Mouse (Mus musculus): ENCODE results near the gene Mrpl18. TPM values are rescaled to one million over a fixed set of nuclear protein-coding genes. Genes with fewer than 3 reads are reported as not detected.
"Not testable (repeated sequence)": the region's sequence is repeated elsewhere in the genome, so short reads cannot be mapped to it uniquely, and the experiment has no call there.

Mrpl18 gene
- 199 and 207 TPM in 2 replicates for polyA plus RNA-seq (2016; fragmentation: Nextera tagmentation; extraction: Ambion mirVana)

DNA sequence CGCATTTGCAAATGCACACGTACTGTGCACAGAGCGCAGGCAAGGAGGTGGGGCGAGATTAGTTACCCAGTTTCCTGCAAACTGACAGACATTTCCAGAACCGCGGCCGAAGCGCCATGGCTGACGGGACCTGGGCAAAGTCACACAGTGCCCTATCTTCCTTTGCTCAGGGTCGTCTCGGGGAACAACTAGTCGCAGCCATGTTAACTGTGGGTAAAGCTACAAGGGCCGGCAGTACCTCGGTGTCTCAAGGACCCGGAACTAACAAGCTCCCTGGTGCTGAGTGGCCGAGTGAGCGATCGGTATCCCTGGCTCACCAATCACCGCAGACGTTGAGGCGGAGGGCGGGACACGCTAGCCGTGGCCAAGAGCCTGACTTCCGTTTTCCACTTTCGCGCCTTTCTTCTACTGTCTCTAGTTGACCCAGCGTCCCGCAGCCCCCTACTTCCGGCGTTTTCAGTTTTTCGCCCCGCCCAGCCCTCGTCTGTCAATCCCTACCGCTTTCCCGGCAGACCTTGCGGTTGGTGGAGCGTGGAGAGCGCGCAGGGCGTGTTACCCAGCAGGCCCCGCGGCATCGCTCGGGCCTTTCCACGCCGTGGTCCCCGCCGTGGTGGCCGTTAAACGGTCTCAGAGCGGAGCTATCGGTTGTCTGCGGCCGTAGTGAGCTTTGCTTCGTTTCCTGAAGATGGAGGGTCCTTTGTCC, at the start of gene Mrpl18:
Mrpl18 (minus strand) TSS at position 465 of the 703 bp plus-strand sequence.
- Histone ChIP-seq H3K4me1 (peaks cover 17% of the 10 kb centered on the region), H3K36me3 (replicated peaks) (peaks cover 74% of the 10 kb centered on the region), H3K27me3 (ENCODE audit: poor library complexity, severe bottlenecking) (no peaks in the 10 kb centered on the region), H3K27ac (peak within 1 kb of the TSS; percentile 96), H3K4me3 (peak within 1 kb of the TSS; percentile 80), H3K9me3 (no peaks in the 10 kb centered on the region)
- under 1% methylated on average over 56 of the region's 56 CpGs for WGBS
- peak; percentile 100 for DNase-seq (ENCODE audit: extremely low spot score, low spot score)

DNA sequence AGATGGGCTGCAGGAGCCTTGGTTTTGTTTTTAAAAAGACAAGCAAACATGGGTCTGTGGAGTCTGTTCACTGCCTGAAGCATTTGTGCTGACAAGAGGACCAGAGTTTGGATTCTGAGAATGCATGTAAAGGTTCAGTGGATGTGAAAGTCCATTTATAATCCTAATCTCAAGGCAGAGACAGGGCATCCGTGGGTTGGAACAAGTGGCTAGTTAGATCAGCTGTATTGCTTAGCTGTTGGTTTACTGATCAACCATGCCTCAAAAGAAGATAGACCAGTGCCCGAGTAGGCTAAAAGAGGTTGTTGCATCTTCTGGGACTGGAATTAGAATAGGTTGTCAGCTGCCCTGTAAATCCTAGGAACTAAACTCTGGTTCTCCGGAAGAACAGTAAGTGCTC, 47.3 kb upstream of the Mrpl18 start:
- Histone ChIP-seq H3K27me3 (ENCODE audit: poor library complexity, severe bottlenecking) (no peaks in the 10 kb centered on the region), H3K9me3 (no peaks in the 10 kb centered on the region), H3K4me3 (no peak overlapping the region), H3K36me3 (replicated peaks) (peaks cover 44% of the 10 kb centered on the region), H3K27ac (no peak overlapping the region), H3K4me1 (peaks cover 17% of the 10 kb centered on the region)
- WGBS = 95% methylated on average over 3 of the region's 3 CpGs
- DNase-seq (ENCODE audit: extremely low spot score, low spot score) = no peak

DNA sequence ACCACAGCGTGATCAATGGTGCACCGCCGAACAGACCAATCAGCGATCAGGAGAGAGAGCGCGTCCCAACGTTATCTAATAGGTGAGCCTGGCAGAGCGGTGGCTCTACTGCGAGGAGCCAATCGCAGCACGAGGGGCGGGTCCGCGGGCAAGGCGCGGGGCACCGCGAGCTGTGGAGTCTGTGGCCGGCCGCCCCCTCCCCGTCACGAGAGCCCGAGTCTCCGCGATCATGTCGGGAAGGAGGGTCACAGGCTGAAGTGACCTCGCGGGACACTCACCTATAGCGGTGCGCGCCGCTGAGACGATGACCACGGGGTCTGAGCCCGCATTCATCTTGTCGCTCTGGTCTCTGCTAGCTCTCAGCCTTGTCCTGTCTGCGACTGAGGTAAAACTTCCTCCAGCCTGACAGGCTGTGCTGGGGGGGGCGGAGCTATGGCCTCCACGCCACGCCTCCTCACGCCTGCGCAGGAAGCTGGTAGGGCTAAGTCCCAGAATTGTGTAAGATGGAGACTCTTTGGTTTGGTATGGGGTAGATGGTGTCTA, 44.3 kb upstream of the Mrpl18 start, which contains the start of gene Acat2:
Acat2 (minus strand) TSS at position 417 of the 543 bp plus-strand sequence.
- Histone ChIP-seq H3K4me1 (peaks cover 21% of the 10 kb centered on the region), H3K27ac (peak within 1 kb of the TSS; percentile 92), H3K9me3 (no peaks in the 10 kb centered on the region), H3K4me3 (peak within 1 kb of the TSS; percentile 77), H3K27me3 (ENCODE audit: poor library complexity, severe bottlenecking) (no peaks in the 10 kb centered on the region), H3K36me3 (replicated peaks) (peaks cover 37% of the 10 kb centered on the region)
- WGBS = under 1% methylated on average over 42 of the region's 42 CpGs
- DNase-seq (ENCODE audit: extremely low spot score, low spot score) = peak; percentile 92

DNA sequence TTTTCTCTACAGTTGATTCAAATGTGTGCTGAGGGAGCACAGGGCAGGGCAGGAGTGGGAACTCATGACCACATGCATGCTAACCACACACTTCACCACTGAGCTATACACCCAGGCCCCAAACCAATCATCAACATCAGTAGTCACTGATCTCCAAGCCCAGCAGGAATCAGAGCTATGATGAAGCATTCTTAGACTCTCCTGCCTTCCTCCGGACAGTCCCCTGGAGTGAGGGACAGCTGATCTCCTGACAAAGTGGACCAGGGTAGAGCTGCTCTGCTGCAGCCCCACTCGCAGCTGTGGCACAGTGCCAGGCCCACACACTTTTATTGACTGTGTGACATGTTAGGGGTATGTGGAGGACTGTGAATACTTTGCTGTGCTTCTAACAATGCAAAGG, 43.2 kb upstream of the Mrpl18 start:
- Histone ChIP-seq H3K4me3 (peak overlapping the region; percentile 43), H3K27ac (peak overlapping the region; percentile 70; the same call in 1 of the 2 replicates), H3K4me1 (peaks cover 21% of the 10 kb centered on the region), H3K36me3 (replicated peaks) (peaks cover 35% of the 10 kb centered on the region)
- whole genome bisulfite sequencing = 44% methylated on average over 2 of the region's 2 CpGs
- not testable (repeated sequence) for H3K27me3 ChIP-seq (ENCODE audit: poor library complexity, severe bottlenecking); H3K9me3 ChIP-seq; DNase-seq (ENCODE audit: extremely low spot score, low spot score)

DNA sequence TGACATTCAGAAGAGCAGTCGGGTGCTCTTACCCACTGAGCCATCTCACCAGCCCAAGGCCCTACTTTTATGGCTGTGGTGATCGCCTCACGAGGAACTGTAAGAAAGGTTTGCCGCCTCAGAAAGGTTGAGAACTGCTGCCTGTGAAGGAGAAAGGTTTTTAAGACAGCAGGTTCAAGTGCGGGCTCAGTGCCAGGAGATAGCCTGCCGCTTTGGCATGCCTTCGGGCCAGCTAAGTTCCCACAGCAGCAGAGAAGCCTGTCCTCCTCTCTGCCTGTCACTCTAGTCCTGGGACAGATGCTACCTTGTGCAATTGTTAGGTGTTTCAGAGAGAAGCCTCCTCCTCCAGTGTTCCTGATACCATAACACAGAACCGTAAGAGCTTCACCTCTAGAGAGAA, 40.5 kb upstream of the Mrpl18 start:
- H3K9me3 ChIP-seq = no peaks in the 10 kb centered on the region
- peak; percentile 5 for DNase-seq (ENCODE audit: extremely low spot score, low spot score)
- WGBS = 97% methylated on average over 8 of the region's 8 CpGs
- H3K27me3 ChIP-seq (ENCODE audit: poor library complexity, severe bottlenecking) = no peaks in the 10 kb centered on the region
- no peak overlapping the region for H3K27ac ChIP-seq
- peaks cover 55% of the 10 kb centered on the region for H3K36me3 ChIP-seq (replicated peaks)
- H3K4me1 ChIP-seq = peaks cover 21% of the 10 kb centered on the region
- H3K4me3 ChIP-seq = no peak overlapping the region

DNA sequence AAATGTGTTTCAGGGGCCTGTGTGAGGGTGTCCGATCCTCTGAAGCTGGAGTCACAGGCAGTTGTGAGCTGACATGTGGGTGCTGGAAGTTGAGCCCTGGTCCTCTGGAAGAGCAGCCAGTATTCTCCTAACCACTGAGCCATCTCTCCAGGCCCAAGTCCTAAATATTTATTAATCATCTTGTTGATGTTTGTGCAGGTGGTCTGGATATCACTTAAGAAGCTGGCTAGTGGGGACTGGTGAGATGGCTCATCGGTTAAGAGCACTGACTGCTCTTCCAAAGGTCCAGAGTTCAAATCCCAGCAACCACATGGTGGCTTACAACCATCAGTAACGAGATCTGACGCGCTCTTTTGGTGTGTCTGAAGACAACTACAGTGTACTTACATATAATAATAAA, 33.5 kb upstream of the Mrpl18 start:
- Histone ChIP-seq H3K27ac (no peak overlapping the region), H3K4me3 (no peak overlapping the region), H3K27me3 (ENCODE audit: poor library complexity, severe bottlenecking) (no peaks in the 10 kb centered on the region), H3K9me3 (no peaks in the 10 kb centered on the region), H3K4me1 (no peaks in the 10 kb centered on the region), H3K36me3 (replicated peaks) (peaks cover 83% of the 10 kb centered on the region)
- 95% methylated on average over 5 of the region's 5 CpGs for WGBS
- no peak for DNase-seq (ENCODE audit: extremely low spot score, low spot score)

DNA sequence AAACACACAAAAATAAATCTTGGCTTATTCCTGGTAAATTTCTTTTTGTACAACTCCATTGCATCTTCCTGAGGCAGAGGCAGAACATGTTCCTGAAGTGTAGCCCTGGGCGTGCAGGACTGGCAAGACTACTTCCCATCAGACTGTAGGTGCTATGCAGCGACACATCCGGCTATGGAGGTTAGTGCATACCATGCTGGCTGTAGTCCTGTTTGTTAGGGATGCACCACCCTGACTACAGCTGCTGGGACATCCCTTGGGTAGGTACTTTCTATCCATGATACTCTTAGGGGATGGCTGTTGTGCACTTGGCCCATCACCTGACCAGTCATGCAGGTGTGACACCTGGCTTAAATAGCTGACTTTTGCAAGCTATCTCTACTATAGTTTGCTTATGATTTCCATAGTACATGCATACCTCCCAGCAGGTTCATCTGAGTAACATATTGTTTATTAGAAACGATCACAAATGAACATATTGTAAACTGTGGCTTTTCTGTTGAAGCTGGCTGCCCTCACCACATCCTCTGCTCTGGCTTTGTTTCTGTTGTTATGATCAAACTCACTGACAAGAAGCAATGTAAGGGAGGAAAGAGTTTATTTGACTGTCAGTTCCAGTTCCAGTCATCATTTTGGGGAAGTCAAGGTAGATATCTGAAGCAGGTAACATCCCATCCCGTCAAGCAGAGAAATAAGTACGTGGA, 26.5 kb upstream of the Mrpl18 start:
- no peak for DNase-seq (ENCODE audit: extremely low spot score, low spot score)

DNA sequence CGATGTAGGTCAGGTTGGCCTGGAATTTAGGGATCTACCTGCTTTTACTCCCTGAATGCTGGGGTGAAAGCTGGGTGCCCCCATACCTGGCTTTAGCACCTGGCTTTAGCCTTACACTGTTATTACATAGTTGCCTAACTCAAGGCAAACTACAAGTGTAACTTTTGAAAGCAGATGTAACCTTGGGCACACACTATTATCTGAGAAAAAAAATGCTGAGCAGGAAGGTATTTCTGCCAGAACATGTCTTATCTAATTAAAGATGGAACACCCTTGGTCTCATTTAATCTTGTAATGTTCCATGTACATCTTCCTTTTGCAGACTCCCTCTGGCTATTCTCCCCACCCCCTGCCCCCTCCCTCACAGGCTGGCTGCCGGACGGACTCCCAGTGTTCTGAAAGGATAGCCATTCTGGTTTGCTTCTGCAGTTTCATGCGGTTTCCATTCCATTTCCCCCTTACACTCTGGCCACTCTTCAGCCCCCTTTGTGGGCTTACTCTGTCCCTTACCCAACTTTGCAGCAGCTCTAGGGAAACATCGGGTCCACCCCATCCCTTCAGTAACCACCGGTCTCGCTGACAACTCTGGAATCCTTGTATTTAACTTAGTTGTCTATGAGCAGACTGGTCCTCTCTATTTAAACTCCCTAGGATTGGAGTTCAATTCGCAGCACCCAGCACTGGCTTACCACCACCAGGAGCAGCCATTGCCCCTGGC, 25.6 kb upstream of the Mrpl18 start:
- H3K27ac ChIP-seq = no peak overlapping the region

More for the DNA sequence above, 26.5 kb upstream of the Mrpl18 start:
- H3K36me3 ChIP-seq (replicated peaks) = peaks cover 55% of the 10 kb centered on the region
- no peaks in the 10 kb centered on the region for H3K27me3 ChIP-seq (ENCODE audit: poor library complexity, severe bottlenecking)
- H3K9me3 ChIP-seq = no peaks in the 10 kb centered on the region
- H3K27ac ChIP-seq = no peak overlapping the region
- WGBS = 92% methylated on average over 6 of the region's 6 CpGs
- peaks cover 19% of the 10 kb centered on the region for H3K4me1 ChIP-seq
- H3K4me3 ChIP-seq = no peak overlapping the region

DNA sequence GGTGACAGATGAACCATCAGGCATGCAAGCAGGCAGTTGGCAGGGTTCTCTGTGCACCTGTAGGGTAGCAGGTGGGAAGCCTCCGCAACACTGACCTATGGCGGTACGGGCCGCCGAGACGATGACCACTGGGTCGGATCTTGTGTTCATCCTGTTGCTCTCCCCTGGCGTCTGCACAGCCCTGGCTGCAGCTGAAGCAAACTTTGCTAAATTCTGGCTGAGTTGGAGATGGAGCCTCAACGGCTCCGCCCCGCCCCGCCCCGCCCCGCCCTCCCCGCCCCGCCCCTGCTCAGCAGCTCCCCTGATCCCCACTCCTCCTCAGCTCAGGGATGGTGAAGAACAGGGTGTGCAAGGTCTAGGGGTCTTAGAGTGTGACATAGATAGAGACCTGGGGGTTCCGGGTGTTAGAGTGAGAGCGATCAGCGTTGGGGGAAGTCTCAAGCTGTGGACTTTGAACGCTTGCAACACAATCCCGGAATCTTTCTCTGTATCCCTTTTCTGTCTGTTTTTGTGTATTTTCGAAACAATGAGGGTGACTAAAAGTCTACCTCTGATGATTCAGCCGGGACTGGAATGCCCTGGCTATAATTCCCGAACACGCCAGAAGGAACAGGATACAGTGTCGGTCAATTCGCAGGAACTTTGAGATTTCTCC, 24.1 kb upstream of the Mrpl18 start, which contains the start of gene Acat3:
Acat3 (minus strand) TSS at position 450 of the 655 bp plus-strand sequence.
- H3K9me3 ChIP-seq = no peaks in the 10 kb centered on the region
- H3K27ac ChIP-seq = peak within 1 kb of the TSS; percentile 44; the same call in 1 of the 2 replicates
- no peaks in the 10 kb centered on the region for H3K27me3 ChIP-seq (ENCODE audit: poor library complexity, severe bottlenecking)
- H3K4me1 ChIP-seq = peaks cover 36% of the 10 kb centered on the region
- DNase-seq (ENCODE audit: extremely low spot score, low spot score) = no peak
- 18% methylated on average over 27 of the region's 27 CpGs for WGBS
- peak within 1 kb of the TSS; percentile 42 for H3K4me3 ChIP-seq
- peaks cover 34% of the 10 kb centered on the region for H3K36me3 ChIP-seq (replicated peaks)

More for the DNA sequence above, 25.6 kb upstream of the Mrpl18 start:
- no peak for DNase-seq (ENCODE audit: extremely low spot score, low spot score)
- H3K4me3 ChIP-seq = no peak overlapping the region
- H3K9me3 ChIP-seq = no peaks in the 10 kb centered on the region
- H3K4me1 ChIP-seq = peaks cover 23% of the 10 kb centered on the region
- H3K36me3 ChIP-seq (replicated peaks) = peaks cover 49% of the 10 kb centered on the region
- 81% methylated on average over 8 of the region's 8 CpGs for WGBS
- no peaks in the 10 kb centered on the region for H3K27me3 ChIP-seq (ENCODE audit: poor library complexity, severe bottlenecking)

DNA sequence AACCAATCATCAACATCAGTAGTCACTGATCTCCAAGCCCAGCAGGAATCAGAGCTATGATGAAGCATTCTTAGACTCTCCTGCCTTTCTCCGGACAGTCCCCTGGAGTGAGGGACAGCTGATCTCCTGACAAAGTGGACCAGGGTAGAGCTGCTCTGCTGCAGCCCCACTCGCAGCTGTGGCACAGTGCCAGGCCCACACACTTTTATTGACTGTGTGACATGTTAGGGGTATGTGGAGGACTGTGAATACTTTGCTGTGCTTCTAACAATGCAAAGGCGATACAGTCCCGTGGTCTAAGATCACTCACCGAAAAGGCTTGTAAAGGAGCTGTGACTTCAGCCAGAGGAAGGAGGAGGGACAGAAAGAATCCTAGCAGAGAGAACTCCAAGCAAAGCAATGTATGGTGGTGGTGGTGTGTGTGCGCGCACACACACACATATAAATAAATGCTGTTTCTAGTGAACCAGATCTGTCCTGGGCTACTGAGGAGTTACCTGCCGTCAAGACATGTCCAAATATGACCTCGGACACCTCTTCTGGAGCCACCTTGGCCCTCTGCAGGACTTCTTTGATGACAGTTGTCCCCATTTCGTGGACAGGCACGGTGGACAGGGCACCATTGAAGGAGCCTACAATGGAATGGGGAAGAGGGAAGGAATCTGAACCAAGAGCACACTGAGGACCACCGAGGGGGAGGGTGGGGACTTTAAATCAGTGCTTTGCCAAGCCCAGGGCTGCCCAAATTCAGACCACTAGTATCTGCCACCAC, 23.4 kb upstream of the Mrpl18 start:
- not testable (repeated sequence) for H3K27me3 ChIP-seq (ENCODE audit: poor library complexity, severe bottlenecking); DNase-seq (ENCODE audit: extremely low spot score, low spot score); H3K9me3 ChIP-seq
- Histone ChIP-seq H3K27ac (peak overlapping the region; percentile 44; the same call in 1 of the 2 replicates), H3K4me1 (peaks cover 36% of the 10 kb centered on the region), H3K36me3 (replicated peaks) (peaks cover 27% of the 10 kb centered on the region), H3K4me3 (peak overlapping the region; percentile 42)
- 52% methylated on average over 2 of the region's 12 CpGs for WGBS

DNA sequence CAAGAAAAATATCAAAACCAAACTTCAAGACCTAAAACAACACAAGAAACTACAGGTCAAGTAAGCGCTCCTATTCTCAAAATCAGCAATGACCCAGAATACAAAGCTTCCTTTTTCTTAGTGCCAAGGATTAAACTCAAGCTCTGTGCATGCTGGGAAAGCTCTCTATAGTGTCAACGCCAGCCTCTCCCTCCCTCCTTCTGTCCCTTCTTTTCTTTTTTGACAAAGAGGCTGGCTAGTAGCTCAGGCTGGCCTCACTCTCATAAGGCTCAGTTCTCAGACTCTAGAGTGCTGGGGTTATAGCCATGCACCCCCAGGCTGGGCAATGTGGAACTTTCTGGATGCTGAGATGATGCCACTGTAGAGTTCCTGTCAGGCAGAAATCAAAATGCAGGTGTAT, 21.9 kb upstream of the Mrpl18 start:
- Histone ChIP-seq H3K4me3 (no peak overlapping the region), H3K4me1 (peaks cover 36% of the 10 kb centered on the region), H3K27ac (0 out of 2 replicates have a peak overlapping the region, but pooled peaks have one; percentile 44), H3K9me3 (no peaks in the 10 kb centered on the region), H3K36me3 (replicated peaks) (peaks cover 14% of the 10 kb centered on the region), H3K27me3 (ENCODE audit: poor library complexity, severe bottlenecking) (no peaks in the 10 kb centered on the region)
- DNase-seq (ENCODE audit: extremely low spot score, low spot score) = no peak
- 33% methylated on average over 2 of the region's 2 CpGs for WGBS

Measured in forebrain, embryonic 10.5 days (tissue).